27 mouse cellular contexts compared by ENCODE assay signal in the genomic region with DNA sequence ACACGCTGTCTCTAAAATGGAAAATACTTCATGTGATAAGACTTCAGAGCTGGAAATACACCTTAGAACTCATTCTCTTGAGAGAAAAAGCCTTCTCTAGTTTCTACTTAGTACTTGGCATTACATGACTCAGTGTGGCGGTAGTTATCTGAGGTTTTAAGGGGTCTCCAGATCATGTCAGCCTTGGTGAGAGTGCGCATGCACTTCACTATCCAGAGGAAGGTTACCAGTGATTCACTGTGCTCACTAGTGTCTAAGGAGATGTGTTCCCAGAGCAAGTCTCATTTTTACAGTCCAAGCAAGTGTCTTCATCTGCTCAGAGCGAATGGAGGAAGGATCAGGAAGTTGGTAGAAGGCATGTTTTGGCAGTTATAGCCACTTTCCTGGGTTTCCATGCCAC.
"Had no signal": no experiment of that assay in that cellular context is flagged by ENCODE, and none has a peak within 500 bp of the region (broad histone marks: within the 10 kb centered on the region; RNA-seq: fewer than 3 reads in every experiment).

No protein-coding gene starts in this region.

- H3K27me3 ChIP-seq: heart, embryonic 13.5 days; heart, embryonic 15.5 days; hindbrain, embryonic 13.5 days; hindbrain, embryonic 15.5 days; kidney, embryonic 15.5 days; limb, embryonic 13.5 days; limb, embryonic 15.5 days; liver, embryonic 12.5 days had no signal

- DNase-seq: gastrocnemius, postnatal 14 days; gastrocnemius, postnatal 36 days; heart, adult 11 months; heart, adult 2 months; heart, postnatal 14 days; heart, postnatal 36 days; kidney, adult 11 months; kidney, adult 2 months; kidney, adult 9 months; kidney, postnatal 14 days; kidney, postnatal 36 days; layer of hippocampus, adult 9-11 months; layer of hippocampus, postnatal 36 days; left cerebral cortex, postnatal 4 days had no signal

- H3K27ac ChIP-seq: heart, adult 2 months; heart, embryonic 13.5 days; heart, embryonic 15.5 days; hindbrain, embryonic 13.5 days; hindbrain, embryonic 15.5 days; hindbrain, postnatal 0 days; kidney, embryonic 15.5 days; kidney, postnatal 0 days; limb, embryonic 13.5 days; limb, embryonic 15.5 days; liver, embryonic 12.5 days; liver, embryonic 14.5 days had no signal

- H3K4me1 ChIP-seq: heart, embryonic 13.5 days; heart, embryonic 15.5 days; hindbrain, embryonic 13.5 days; hindbrain, embryonic 15.5 days; kidney, embryonic 15.5 days; limb, embryonic 13.5 days; limb, embryonic 15.5 days; liver, embryonic 12.5 days had no signal

- H3K4me3 ChIP-seq: heart, adult 2 months; heart, embryonic 13.5 days; heart, embryonic 15.5 days; hindbrain, embryonic 13.5 days; hindbrain, embryonic 15.5 days; kidney, embryonic 15.5 days; limb, embryonic 13.5 days; limb, embryonic 15.5 days; liver, embryonic 12.5 days had no signal

- H3K4me2 ChIP-seq: heart, embryonic 11.5 days; heart, embryonic 13.5 days; heart, embryonic 15.5 days; hindbrain, embryonic 13.5 days; hindbrain, embryonic 15.5 days; kidney, embryonic 15.5 days; limb, embryonic 13.5 days; limb, embryonic 15.5 days; liver, embryonic 12.5 days had no signal

- H3K9ac ChIP-seq: heart, embryonic 13.5 days; heart, embryonic 15.5 days; hindbrain, embryonic 13.5 days; hindbrain, embryonic 15.5 days; kidney, embryonic 15.5 days; limb, embryonic 13.5 days; limb, embryonic 15.5 days; liver, embryonic 12.5 days; liver, embryonic 14.5 days had no signal

- H3K9me3 ChIP-seq: heart, embryonic 13.5 days; heart, embryonic 15.5 days; hindbrain, embryonic 13.5 days; hindbrain, embryonic 15.5 days; kidney, embryonic 15.5 days; limb, embryonic 13.5 days; limb, embryonic 15.5 days; liver, embryonic 12.5 days had no signal

- ATAC-seq: hindbrain, postnatal 0 days; intestine, embryonic 16.5 days; liver, embryonic 12.5 days had no signal
